Mouse (Mus musculus) telencephalon, adult 2 months (tissue): ENCODE data around the gene Cited2.

Experiments used
- DNase-seq: peaks from one replicate; pipeline ENCODE4 v3.0.0-alpha.2; 2011; ENCODE audit warnings: low read depth, low spot score

Gene Cited2

DNA sequence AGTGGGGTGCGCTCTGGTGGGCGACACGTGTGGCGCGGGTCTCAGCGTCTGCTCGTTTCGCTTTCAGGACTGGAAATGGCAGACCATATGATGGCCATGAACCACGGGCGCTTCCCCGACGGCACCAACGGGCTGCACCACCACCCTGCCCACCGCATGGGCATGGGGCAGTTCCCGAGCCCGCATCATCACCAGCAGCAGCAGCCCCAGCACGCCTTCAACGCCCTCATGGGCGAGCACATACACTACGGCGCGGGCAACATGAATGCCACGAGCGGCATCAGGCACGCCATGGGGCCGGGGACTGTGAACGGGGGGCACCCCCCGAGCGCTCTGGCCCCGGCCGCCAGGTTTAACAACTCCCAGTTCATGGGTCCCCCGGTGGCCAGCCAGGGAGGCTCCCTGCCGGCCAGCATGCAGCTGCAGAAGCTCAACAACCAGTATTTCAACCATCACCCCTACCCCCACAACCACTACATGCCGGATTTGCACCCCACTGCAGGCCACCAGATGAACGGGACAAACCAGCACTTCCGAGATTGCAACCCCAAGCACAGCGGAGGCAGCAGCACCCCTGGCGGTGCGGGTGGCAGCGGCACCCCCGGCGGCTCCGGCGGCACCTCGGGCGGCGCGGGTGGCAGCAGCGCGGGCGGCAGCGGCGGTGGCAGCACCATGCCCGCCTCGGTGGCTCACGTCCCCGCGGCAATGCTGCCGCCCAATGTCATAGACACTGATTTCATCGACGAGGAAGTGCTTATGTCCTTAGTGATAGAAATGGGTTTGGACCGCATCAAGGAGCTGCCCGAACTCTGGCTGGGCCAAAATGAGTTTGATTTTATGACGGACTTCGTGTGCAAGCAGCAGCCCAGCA lies 1.1 kb downstream of the Cited2 start:
- DNase-seq, result no peak

DNA sequence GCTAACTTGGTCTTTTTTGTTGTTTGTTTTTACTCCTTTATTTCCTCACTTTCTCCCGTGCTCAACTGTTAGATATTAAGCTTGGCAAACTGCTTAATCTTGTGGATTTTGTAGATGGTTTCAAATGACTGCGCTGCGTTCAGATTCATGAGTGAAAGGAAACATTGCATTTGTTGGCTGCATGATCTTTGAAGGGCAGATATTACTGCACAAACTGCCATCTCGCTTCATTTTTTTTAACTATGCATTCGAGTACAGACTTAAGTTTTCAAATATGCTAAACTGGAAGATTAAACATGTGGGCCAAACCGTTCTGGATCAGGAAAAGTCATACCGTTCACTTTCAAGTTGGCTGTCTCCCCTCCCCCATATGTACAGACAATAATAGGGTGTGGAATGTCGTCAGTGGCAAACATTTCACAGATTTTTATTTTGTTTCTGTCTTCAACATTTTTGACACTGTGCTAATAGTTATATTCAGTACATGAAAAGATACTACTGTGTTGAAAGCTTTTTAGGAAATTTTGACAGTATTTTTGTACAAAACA lies 2.1 kb downstream of the Cited2 start:
- DNase-seq, result no peak

DNA sequence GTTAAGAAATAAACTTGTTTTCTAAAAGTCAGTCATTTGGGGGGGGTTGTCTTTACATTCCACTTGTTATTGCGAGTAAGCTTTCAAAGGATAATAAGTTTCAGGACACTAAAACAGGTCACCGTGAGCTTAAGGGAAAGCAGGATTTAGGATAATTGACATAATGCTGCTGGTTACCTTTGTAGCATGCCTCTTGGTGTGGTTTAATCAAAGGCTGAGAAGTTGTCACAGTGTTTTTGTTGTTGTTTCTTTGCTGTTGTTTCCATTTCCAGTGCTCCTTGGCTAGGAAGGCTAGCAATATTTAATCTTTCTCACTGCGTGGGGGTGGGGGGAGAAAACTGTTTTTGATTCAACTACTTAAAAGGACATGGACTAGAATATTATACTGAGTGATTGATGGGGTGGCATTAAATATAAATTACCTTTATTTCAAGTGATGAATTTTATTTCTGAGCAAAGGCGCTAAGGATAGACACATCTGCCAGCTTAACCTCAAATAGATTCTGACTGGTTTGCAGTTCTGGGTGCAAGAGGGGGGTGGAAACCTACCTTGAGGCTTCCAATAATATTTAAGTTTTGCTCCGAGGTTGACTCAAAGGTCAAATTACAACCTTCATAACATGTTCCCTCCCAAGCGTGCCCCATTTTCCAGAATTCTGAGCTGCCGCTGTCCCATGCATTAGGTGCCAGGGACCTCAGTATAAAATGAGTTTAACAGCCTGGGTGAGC lies 2.8 kb downstream of the Cited2 start:
- no peak for DNase-seq

DNA sequence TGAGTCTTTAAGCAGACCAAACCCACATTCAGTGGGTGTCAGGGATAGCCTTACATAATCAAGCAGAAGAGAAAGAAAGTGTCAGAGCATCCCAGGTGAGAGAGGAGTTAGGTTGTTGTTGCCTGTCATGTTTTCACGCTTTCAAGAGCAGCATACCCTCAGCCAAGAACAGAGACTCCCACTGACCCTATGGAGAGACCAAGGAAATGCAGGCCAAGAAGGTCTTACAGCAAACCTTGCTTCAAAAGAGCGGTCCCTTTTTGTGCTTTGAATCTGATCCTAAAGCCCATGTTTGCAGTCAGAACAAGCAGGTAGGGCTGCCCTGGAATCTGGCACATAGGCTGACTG lies 3.3 kb downstream of the Cited2 start:
- DNase-seq, result no peak

DNA sequence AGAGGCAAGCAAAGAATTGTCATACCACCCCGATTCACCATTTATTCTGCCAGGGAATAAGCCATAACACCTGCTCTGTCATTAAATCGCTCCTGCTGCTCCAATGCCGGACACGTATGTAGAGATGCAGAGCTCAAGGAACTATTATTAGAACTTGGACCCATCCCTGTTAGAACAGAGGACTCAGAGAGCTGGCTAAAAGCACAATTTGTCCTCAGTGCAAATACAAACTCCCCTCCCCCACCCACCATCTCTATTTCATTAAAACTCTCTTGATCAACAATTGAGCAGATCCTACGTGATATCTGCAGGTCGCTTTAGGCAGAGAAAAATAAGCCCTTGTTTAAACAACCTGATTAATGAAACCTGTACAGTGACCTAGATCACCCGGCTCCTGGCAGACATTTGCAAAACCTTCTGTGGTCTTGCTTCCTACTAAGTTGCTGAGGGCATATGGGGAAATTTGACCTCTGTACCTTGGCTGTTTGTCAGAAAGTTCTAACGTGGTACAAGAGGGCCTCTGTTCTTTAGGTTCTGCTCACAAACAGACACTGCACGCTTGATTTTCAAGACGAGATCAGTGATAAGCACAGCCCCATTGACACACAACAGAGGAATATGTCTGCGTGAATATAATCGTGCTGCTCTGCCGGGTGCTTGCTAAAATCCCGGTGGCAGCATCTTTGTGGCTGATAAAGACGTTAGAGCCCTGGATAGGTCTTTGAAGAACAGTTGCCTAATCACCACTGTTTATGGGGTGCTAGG lies 4.3 kb downstream of the Cited2 start:
- no peak for DNase-seq

DNA sequence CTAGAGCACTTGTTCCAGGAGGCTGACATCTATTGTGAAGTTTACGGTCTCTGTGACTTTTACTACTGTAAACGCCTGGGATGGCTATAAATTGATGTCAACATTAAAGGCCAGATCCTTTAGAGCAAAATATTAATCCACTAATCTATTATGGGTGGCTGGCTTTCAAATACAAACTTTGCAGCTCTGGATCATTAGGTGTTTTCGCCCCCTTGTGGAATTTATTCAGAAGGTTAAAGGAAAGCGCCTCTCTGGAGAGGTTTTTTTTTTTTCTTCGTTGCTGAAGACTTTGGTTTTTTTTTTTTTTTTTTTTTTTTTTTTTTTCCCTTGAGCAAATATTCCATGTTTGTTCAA lies 4.9 kb downstream of the Cited2 start:
- no peak for DNase-seq

DNA sequence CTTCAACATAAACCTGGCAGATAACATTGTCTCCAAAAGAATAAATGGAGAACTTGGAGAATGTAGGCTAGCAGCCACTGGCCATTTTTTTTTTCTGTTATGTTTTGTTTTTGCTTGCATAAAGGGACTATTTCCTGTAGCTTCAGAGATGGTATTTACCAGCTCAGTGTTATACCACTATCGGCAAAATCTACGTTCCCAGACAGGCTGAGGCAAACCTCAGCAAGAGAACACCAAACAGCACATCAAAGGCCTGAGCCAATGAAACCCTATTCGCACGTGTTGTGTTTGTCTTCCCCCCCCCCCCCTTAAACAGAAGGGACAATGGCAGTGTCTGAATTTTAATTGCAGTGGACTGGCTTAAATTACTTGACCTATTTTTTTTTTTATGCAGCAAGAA lies 5.7 kb downstream of the Cited2 start:
- DNase-seq, result no peak

DNA sequence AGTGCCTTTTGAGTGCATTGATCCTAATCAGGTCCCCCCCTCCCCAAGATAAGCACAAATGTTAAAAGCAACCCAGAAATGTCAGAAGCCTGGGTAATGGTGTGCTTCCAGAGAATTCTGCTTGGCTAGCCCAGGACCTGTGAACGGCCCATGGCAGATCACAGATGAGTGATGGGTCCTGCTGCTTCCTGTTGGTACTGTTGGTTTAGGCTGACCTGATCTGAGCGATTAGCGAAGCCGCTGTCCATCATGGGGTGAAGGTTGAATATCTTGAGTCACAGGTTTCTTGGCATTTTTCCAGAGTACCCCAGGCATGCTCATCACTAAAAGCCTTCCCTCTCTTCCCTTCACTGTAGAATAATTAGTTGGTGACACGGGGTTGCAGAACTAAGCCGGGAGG lies 6.5 kb downstream of the Cited2 start:
- DNase-seq, result no peak

DNA sequence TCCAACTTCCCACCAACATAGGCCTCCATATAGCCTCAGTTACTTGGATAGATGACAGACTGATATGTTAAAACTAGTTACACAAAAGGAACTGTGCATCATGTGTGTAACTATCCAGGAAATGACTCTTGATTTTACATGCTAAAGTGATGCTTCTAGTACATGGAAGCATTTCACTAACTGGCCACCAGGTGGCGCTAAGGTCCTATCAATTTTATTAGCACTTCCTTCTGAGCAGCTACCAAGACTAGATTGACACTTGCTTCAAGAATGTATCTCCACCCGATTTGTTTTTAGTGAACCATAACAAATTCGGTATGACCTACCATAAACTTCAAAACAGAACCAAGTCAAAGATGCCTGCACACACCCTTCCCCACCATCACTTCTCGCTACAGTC lies 10.0 kb downstream of the Cited2 start:
- DNase-seq, result no peak

DNA sequence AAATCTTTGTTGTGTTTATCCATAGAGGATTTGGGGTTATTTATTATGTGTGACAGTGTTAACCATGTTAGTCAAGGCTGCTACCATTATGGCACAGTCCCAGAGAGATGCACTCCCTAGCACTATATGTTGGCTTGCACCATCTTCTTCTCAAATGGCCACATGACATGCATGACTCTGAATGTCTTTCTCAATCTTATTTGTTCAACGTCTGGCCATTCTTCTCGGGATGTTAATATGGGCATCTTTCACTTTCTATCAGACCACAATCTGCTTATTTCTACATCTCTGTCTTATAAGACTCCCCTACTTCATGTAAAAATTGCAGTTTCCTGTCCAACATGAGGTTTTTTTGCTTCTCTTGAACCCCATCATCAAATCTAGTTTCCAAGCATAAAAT lies 19.6 kb downstream of the Cited2 start:
- no peak for DNase-seq

DNA sequence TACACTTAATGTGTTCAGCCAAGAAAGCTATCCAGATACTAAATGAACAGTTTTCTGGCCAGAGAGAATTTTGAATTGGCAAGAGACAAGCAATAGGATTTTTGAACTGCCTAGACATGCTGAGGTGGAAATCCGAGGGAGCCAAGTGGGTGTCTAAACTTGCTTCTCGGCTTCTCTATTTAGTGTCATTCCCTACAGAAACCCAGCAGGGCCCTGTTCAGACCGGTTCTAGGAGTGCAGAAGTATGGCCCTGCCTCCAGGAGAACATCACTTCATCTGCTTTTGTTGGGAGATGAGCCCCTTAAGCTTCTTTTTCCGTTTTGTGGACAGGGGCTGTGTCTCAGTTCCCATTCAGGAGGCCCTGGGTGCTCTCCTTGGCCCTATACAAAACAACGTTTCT lies 29.5 kb downstream of the Cited2 start:
- no peak for DNase-seq

DNA sequence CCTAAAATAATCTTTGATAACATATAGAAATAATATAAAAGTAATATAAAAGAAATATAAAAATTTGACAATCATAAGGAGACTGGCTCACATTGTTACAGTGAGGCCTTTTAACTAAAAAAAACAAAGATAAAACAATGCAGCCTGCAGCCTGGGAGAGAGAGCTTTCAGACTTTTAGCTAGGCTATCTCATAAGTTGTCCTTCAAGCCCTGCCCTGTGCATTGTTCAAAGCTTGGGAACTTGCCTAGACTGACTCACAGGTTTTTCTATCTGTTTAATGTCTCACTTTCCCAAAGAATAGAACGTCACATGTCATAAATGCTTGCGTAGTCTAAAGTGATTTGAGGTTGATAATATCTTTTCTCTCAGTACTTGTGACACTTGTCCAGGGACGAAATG lies 36.8 kb downstream of the Cited2 start:
- no peak for DNase-seq

DNA sequence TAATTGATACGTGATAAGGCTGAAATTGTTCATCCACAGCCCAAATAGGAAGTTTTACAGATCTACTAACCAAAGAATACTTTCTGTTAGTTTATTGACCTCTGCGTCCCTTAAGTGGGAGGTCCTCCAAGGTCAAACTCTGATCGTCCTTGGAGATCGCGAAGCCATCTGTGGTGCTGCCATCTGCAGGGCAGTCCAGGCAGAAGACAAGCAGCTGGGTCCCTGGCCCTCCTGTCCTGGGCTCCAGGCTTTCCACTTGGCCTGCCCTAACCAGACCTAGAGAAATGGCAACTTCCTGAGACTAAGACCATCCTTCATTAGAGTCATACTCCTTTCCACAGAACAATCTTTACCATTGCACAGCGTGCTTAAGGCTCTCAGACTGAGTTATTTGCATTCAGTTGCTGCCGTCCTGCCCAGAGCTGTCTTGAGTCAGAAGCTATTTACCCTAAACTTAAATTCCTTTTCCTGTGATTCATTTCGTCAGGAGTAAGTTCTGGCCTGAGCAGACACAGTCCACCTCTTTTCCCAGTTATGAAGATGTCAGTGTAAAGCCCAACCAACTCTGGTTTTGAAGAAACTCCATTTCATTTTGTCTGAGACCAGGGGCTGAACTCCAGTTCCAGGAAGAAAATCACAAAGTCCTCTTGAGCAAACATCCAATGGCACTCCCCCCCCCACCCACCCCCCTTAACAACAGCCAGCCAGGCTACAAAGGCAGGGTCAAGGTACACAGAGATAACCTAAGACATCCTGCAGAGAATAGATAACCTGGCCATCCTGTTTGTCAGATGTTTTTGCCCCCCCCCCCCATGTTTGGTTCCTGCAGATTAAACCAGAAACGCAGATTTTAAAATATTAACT lies 38.0 kb downstream of the Cited2 start:
- DNase-seq, result no peak

DNA sequence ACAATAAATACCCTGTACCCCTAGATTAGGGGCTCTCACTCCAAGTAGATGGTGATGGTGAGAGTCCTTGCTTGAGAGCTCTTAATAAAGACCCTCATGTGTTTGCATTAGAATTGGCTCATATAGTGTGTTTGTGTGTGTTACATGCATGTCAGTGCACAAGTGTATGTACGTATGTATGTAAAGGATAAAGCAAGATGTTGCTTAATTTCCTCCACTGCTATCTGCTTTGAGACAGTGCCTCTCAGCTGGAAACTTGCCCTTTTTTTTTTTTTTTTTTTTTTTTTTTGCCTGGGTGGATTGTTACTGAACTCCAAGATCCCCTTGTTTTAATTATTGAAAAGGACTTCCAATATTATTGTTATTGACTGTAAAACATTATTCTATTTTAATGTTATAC lies 38.6 kb downstream of the Cited2 start:
- no peak for DNase-seq

DNA sequence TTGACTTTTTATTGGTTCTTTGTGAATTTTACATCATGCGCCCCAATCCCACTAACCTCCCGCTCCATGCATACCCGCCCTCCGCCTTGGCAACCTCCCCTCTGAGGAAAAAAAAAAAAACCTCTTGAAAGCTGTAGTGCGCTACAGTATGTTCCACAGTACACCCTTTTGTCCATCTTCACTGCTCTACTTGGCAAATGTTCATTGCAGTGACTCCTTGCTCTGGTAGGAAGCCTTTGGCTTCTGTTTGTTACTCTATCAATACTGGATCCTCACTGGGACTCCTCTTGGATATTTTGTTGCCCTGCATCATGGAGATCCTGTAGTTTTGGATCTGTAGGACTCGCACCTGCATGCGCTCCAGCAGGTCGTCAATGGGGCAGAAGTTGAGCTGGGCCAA lies 39.9 kb downstream of the Cited2 start:
- DNase-seq, result no peak

DNA sequence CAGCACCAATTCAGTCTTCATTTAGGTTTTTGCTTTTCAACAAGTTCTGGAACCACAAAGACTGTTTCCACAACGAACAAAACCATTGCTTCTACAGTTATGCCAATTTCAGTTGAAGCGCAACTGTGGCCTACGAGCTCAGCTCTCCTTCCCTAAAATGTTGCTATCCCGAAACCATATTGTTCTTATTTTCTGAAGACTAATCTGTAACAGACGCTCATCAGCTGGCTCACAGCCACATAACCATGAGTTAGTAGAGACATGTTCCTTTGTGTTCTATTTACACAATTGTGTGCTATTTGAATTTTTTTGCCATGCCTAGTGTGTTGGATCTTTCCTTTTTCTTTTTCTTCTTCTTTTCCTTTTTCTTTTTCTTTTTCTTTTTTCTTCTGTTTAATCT lies 46.8 kb downstream of the Cited2 start:
- DNase-seq, result no peak

DNA sequence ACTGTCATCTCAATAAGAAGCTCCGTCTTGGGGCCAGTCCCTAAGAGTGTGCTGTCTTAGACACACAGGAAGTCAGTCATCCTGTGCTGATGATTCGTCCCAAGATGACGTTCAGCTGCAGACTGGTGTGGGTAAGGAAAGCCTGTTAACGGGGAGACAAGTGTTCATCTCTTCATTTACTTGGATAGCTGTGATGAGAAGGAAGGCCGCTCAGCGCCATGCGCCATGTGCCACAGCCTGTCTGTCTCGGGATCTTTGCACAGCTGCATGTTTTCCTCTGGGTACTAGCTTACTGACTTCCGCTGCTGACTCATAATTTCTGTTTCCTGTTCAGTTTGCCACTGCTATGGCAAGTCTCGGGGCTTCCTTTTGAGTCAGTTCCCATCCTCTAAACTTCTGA lies 49.3 kb downstream of the Cited2 start:
- DNase-seq, result no peak

DNA sequence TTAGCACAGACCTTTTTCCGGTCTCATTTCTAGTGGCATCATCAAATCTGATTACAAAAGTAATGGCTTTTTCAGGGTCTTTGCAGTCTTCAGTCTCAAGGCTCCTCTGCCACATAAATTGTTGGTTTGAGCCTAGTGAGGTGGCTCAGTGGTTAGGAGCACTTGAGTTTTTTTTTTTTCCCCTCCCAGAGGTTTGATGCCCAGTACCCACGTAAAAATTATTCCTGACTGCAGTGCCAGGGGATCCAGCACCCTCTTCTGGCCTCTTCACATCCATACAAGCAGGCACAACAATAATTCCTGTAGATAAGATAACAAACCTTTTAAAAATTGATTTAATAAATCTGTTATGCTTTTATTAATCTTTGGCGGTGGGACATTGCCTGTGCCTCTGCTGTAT lies 51.3 kb downstream of the Cited2 start:
- DNase-seq, result no peak

DNA sequence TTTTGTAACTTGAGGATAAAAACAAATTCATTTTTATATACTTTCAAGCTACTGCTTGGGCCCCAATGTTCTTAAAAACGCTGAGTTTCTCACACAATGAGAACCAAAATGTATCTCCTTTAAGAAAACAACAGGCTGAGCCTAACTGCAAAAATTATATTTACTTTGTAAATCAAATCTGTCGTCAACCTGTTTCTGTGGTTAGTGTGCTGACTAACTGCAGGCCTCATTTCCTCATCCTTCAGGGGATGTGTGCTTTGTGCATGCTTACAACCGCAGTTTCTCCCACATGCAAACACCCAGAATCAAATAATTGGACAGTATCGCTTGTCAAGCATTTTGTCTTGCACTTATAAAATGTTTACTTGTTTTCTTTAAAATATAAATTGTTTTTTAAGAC lies 52.1 kb downstream of the Cited2 start:
- DNase-seq, result no peak
